Mouse (Mus musculus) frontal cortex, adult (tissue): Measurements from ENCODE around the gene Sac3d1.
A peak's percentile ranks its signal among the peaks of the same experiment; 100 is the strongest.
"Not testable (repeated sequence)": the region's sequence is repeated elsewhere in the genome, so short reads cannot be mapped to it uniquely, and the experiment has no call there.

Source experiments
- ATAC-seq: cut with Nextera tagmentation; 2 replicates; pipeline ENCODE4 v1.9.2; 2017; ENCODE audit warnings: mild to moderate bottlenecking, moderate library complexity, mixed read lengths; ENCODE audit not compliant: low TSS enrichment

The Sac3d1 gene

DNA sequence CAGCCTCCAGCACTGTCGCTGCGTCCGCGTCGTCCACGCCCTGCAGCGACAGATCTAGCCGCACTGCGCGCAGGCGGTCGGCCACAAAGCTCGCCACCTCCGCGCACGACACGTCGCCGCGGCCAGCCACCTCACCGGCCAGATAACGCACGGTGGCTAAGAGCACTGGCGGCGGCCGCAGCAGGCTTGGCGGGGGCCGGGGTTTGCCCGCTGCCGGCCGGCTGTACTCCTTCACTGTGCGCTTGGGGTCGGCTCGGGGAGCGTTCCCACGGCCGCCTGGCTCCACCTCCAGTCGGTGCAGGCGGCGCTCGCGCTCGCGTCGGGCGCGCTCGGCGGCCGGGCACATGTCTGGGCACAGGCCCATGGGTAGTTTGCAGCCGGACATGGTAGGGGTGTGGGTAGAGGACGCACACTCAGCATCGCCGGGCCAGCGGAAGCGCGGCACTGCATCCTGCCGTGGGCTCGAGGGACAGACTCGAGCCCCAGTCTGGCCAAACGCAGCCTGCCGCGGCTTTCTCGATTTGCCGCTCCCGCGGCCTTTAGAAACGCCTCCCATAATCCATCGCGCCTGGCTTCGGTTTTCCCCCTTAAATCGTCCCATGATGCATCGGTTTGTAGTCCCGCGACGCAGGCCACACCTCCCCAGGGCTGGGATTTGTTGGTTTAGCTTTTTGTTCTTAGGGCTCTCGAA, at the start of gene Sac3d1:
Sac3d1 (minus strand) TSS at position 665 of the 691 bp plus-strand sequence.
- peak; percentile 81 for ATAC-seq

DNA sequence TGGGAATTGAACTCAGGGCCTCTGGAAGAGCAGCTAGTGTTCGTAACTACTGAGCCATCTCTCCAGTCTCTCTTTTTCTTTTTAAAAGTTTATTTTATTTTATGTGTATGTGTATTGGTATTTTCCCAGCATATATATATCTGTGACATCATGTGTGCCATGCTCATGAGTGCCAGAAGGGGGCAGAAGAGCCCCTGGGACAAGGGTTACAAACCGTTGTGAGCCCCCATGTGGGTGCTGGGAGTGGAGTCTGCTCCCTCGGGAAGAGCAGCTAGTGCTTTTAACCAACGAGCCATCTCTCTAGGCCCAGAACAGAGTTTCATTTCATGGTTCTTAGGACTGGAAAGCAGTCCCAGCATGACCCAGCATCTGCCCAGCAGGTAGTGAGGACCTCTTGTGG, 48.3 kb upstream of the Sac3d1 start:
- no peak for ATAC-seq

GRCm38 (mm10) chr19:6163872-6164547, 45.6 kb upstream of the Sac3d1 start:
- no peak for ATAC-seq

- ATAC-seq: no peak
Observed at GRCm38 (mm10) chr19:6157220-6157619, 38.8 kb upstream of the Sac3d1 start.

DNA sequence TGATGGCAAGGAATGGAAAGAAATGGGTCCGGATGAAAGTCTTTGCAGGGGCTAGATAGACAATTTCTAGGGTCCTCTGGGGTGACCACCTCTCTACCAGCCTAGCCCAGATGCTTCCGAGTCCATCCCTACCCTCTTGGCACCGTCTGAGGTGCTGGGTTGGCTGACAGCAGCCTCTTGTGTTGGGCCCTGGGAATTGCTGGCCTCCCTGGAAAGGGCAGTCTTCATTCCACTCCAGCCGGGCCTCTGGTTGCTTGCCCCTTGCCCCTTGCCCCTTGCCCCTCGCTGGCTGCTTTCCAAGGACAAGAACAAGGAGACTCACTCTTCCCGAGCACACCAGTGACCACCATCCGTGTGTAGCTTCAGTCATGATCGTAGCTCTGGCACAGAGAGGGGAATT, 37.9 kb upstream of the Sac3d1 start:
- no peak for ATAC-seq

DNA sequence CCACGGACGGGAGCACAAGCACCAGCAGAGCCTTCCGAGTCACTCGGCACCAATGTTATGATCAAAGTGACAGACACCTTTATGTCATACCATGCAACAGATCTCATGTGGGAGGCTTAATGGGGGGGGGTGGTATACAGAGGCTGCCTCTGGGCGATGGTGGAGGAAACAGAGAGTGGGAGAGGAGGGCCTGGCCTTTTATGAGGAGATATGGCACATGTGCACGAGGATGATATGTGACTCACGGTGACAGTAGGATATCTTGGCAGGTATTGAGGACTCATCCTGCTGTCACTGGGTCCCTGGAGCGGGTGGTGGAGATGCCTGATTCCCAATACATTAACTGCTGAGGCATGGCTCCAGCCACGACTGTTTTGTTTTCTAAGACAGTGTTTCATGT, 36.7 kb upstream of the Sac3d1 start:
- ATAC-seq: no peak

- no peak for ATAC-seq
Observed at GRCm38 (mm10) chr19:6144842-6145241, 26.4 kb upstream of the Sac3d1 start.

DNA sequence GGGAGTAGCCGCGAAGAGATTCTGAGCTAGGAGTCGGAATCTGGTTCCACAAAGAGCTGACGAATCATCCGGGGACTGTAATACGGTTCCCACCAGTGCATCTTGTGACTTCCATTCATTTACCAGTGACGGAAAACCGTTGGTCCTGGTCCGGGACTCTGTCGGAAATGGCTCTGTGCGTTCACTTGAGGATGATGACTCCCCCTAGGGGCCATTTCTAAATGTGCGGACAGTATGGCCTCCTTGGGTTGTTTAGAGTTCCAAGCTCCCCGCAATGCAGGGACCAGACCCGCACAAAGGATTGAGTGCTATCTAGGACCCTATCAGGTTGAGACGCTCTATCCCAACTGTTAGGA, 22.9 kb upstream of the Sac3d1 start, which contains the start of gene Arl2:
Arl2 (minus strand) TSS at position 155 of the 356 bp plus-strand sequence.
- peak; percentile 78 for ATAC-seq

- ATAC-seq: peak; percentile 87
Observed at GRCm38 (mm10) chr19:6140678-6141393, 22.4 kb upstream of the Sac3d1 start, which contains the start of gene Batf2. Gene Batf2 (plus strand): TSS chr19:6140983.

- no peak for ATAC-seq
Observed at GRCm38 (mm10) chr19:6140374-6140677, 21.9 kb upstream of the Sac3d1 start.

DNA sequence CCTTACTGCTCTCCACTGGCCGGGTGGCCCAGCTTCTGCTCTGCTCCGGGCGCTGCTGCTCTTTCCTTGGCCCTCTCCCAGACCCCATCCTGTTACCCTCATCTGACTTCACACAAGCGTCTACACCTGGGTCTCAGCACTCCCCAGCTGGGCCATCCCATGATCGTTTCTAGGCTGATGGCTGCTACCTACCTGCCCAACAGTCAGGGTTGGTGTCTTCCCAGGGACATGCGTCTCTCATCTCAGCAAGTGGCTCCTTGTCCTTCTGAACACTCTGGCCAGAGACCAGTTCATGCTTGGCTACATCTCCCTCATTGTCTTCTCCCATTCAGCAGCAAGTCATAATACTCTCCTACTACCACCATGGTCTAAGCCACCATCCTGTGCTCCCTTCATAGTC, 21.3 kb upstream of the Sac3d1 start:
- no peak for ATAC-seq

GRCm38 (mm10) chr19:6136397-6136796, 17.9 kb upstream of the Sac3d1 start:
- ATAC-seq: no peak

GRCm38 (mm10) chr19:6133197-6133596, 14.7 kb upstream of the Sac3d1 start:
- not testable (repeated sequence) for ATAC-seq

DNA sequence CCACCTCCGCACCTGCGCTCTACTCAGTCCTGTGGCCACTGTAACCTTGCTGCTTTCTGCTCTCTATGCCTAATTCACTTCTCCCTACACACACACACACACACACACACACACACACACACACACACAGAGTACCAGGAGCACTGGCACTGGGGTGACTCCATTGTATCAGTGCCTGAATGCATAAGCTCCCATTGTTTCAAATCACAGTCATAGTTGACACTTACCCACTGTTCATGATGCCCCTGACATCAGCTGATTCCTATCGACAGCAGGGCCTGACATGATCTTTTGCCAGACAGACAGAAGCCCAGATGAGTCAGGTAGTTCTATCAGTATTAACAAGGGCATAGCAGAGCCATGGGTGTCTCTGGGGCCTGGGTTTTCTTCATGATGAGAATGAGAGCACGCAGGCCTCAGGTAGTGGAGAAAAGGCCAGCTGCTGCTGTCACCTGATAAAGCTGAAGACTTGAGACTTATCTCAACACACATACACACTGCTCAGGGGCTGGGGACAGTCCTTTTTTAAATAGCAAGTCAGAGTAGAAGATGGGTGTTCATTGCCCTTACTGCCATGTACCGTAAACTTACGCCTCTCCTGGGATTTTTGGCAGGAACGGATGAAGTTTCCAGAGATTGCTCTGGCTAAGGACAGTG, 13.8 kb upstream of the Sac3d1 start:
- no peak for ATAC-seq

DNA sequence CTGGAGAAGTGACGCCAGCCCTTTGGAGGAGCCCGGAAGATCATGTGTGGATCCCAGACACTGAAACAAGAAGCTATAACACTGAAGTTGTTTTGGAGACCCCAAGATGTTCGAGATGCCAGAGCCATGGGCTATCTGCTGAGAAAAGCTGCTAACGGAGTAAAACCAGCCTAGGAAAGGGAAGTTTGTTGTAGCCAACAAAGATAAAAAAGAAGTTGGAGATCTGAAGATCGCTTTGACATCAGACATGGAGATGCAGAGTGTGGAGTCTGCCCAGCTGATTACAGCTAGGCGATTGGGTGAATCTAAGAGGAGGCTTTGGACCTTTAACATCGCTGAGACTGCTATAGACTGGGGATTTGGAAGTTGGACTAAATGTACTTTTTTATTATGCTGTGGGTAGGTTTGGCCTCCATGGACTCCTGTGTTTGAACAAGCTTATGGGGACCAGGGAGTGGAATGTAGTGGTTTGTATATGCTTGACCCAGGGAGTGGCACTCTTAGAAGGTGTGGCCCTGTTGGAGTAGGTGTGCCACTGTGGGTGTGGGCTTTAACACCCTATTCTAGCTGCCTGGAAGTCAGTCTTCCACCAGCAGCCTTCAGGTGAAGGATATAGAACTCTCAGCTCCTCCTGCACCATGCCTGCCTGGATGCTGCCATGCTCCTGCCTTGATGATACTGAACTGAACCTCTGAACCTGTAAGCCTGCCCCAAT, 12.1 kb upstream of the Sac3d1 start:
- not testable (repeated sequence) for ATAC-seq

DNA sequence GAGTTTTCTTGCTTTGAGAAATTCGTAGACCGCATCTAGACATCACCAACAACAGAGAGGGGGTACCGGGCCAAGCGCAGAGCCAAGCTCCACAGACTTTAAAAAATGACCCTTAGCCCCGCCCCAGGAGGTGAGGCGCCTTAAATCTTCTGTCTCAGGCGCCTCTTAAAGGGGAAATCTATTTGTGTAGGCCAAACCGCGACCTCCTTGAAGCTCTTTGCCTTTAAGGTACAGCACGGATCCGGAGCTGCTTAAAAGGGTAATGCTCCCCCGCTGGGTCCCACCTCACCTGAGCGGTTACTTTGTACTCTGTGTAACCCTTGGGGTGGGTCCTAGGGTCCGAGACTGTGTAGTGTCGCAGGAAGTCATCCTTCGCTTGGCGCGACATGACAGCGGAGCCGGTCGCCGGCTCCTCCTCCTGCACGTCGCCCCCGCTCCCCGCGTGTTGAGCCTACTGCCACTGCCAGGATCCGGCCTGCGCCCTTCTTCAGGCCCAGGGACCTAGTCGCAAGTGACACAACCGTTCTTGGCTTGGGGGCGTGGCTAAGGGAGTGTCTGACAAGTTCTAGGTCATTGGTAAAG, 9.4 kb upstream of the Sac3d1 start, which contains the start of gene Snx15:
Snx15 (minus strand) TSS at position 545 of the 582 bp plus-strand sequence.
- peak; percentile 96 for ATAC-seq

- ATAC-seq: no peak
Observed at GRCm38 (mm10) chr19:6126789-6127580, 8.5 kb upstream of the Sac3d1 start.

GRCm38 (mm10) chr19:6126289-6126688, 7.8 kb upstream of the Sac3d1 start:
- no peak for ATAC-seq

DNA sequence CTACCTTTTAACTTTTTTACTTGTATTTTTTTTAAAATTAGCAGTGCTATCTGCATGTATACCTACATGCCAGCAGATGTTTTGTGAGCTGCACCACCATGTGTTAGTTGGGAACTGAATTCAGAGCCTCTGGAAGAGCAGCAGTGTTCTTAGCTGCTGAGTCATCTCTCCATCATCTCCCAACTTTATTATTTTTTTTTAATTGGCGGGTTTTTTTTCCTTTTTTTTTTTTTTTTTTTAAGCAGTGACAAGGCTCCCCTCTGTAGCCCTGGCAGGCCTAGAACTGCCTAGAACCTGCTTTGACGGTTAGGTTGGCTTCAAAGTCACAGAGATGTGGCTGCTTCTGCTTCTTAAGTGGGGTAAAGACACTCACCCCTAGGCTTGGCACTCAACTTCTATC, 6.4 kb upstream of the Sac3d1 start:
- no peak for ATAC-seq

DNA sequence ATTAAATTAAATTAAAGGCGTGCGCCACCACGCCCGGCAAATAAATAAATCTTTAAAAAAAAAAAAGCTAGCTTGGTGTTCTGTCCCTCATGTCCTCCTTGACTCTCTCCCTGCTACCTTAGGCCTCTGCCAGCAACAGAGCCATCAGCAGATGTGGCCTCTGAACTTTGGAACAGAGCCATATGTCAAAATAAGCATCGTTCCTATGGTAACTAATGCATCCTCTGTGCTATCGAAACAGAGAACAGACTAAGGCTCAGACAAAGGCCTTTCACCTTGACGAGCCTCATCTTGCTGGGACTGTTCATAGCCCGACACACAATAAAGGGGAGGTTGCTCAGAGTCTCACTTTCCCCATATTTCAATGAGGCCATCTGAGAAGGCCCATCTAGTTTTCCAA, 4.9 kb upstream of the Sac3d1 start:
- ATAC-seq: no peak
